Mouse (Mus musculus): ENCODE results near the gene Mcm5.

DNA sequence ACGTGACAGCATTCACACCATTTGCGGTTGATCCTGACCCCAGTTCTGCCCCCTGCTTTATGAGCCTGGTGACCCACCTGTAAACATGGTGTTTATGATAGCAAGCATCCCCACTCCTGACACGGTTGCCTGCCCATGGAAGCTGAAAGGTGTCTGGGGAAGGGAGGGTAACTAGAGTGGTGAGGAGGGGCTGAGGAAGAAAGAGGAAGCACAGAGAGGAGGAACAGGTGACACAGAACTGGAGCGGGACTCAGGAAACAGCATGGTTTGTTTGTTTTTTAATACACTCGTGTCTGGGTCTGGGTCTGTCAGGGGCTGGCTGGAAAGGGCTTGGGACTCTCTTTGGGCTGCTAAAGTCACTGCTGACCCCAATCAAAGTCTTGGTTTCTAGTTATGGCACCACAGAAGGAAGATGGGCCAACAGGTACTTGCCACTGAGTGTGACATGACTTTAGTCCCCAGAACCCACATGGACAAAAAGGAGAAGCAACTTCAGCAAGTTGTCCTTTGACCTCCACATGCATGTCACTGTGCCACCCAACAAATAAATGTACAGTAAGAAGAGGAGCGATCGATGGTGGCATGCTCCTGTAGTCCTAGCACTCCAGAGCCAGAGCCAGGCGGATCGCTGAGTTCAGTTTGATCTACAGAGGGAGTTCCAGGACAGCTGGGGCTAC is 27.9 kb upstream of the Mcm5 start:
- TF ChIP-seq CTCF (IDR thresholded peaks at IDR 0.05; ENCODE audit: low read depth): no peak
- no peak for TF ChIP-seq EP300 (IDR thresholded peaks at IDR 0.05; ENCODE audit: low read depth)
